Mouse (Mus musculus) myocyte (in vitro differentiated cells): ENCODE results near the gene Ppp3ca. TPM values are rescaled to one million over a fixed set of nuclear protein-coding genes. Genes with fewer than 3 reads are reported as not detected.

Experiments used
- H3K27me3 ChIP-seq: one replicate; pipeline ENCODE4 v1.6.1; 2011; ENCODE audit not compliant: control insufficient read depth, insufficient read depth, insufficient read length
- H3K36me3 ChIP-seq: one replicate; pipeline ENCODE4 v1.6.1; 2011; ENCODE audit not compliant: control insufficient read depth, insufficient read depth
- H3K4me2 ChIP-seq: one replicate; pipeline ENCODE4 v1.6.1; 2011; ENCODE audit warnings: low read depth, control low read depth
- H3K4me3 ChIP-seq: one replicate; pipeline ENCODE4 v1.5.1; 2011; ENCODE audit warnings: mild to moderate bottlenecking, control low read depth, moderate library complexity
- H3K79me2 ChIP-seq: one replicate; pipeline ENCODE4 v1.6.1; 2011; ENCODE audit not compliant: control insufficient read depth, insufficient read depth
- H3ac ChIP-seq: one replicate; pipeline ENCODE4 v1.6.1; 2011; ENCODE audit not compliant: control insufficient read depth, insufficient read length
- CEBPB ChIP-seq: IDR thresholded peaks from 2 replicates; pipeline ENCODE4 v1.6.1; 2011; ENCODE audit warnings: mild to moderate bottlenecking, moderate library complexity; ENCODE audit not compliant: poor library complexity, insufficient read depth, severe bottlenecking
- E2F4 ChIP-seq: IDR thresholded peaks from one replicate; pipeline ENCODE4 v1.6.1; 2011; ENCODE audit warnings: mild to moderate bottlenecking, control low read depth, moderate library complexity; ENCODE audit not compliant: insufficient read depth
- MAX ChIP-seq: IDR thresholded peaks from one replicate; pipeline ENCODE4 v1.6.1; 2011; ENCODE audit warnings: low read depth, mild to moderate bottlenecking, control low read depth
- MYOD1 ChIP-seq, 3 experiments: IDR thresholded peaks; one replicate each; pipeline ENCODE4 v1.6.1; 2011; ENCODE audit warnings: control low read depth in 2 of 3, low read depth in 2 of 3, mild to moderate bottlenecking in 2 of 3, moderate library complexity in 1 of 3; ENCODE audit not compliant: insufficient read length in 2 of 3, control insufficient read depth in 1 of 3
- MYOG ChIP-seq, 3 experiments: IDR thresholded peaks; one replicate each; pipeline ENCODE4 v1.6.1; 2011; ENCODE audit warnings: control low read depth in 2 of 3, low read depth in 2 of 3, mild to moderate bottlenecking in 2 of 3; ENCODE audit not compliant: insufficient read length in 2 of 3, control insufficient read depth in 1 of 3, insufficient read depth in 1 of 3
- POLR2A ChIP-seq: IDR thresholded peaks from one replicate; pipeline ENCODE4 v1.6.1; 2011; ENCODE audit warnings: low read depth, mild to moderate bottlenecking, control low read depth, moderate library complexity; ENCODE audit not compliant: insufficient read length
- POLR2AphosphoS2 ChIP-seq: IDR thresholded peaks from one replicate; pipeline ENCODE4 v1.6.1; 2011; ENCODE audit warnings: low read depth, control low read depth; ENCODE audit not compliant: insufficient read length
- REST ChIP-seq: IDR thresholded peaks from one replicate; pipeline ENCODE4 v1.6.1; 2011; ENCODE audit warnings: mild to moderate bottlenecking, control low read depth, moderate library complexity; ENCODE audit not compliant: insufficient read depth, insufficient read length
- SRF ChIP-seq: IDR thresholded peaks from one replicate; pipeline ENCODE4 v1.6.1; 2011; ENCODE audit warnings: low read depth; ENCODE audit not compliant: control insufficient read depth, insufficient read length
- TCF12 ChIP-seq: IDR thresholded peaks from one replicate; pipeline ENCODE4 v1.6.1; 2011; ENCODE audit warnings: mild to moderate bottlenecking, control low read depth; ENCODE audit not compliant: poor library complexity, insufficient read depth, severe bottlenecking
- TCF3 ChIP-seq: IDR thresholded peaks from one replicate; pipeline ENCODE4 v1.6.1; 2011; ENCODE audit warnings: low read depth, control low read depth; ENCODE audit not compliant: insufficient read length
- USF1 ChIP-seq: IDR thresholded peaks from one replicate; pipeline ENCODE4 v1.6.1; 2011; ENCODE audit warnings: low read depth, mild to moderate bottlenecking, control low read depth, moderate library complexity
- polyA plus RNA-seq: library from polyadenylated mRNA; unstranded; fragments of >200 nt; fragmentation: generic; extraction: Trizol; gene quantifications from one replicate; pipeline ENCODE4 v1.2.1, GENCODE M21; 2012; ENCODE audit warnings: missing spikeins

Ppp3ca gene
- polyA plus RNA-seq, 1 experiment: 34.0 TPM

GRCm38 (mm10) chr3:136836319-136837193 lies 166.6 kb downstream of the Ppp3ca start:
- Histone ChIP-seq H3K4me2 (no peak overlapping the region), H3K79me2 (no peaks in the 10 kb centered on the region), H3K27me3 (no peaks in the 10 kb centered on the region), H3K36me3 (no peaks in the 10 kb centered on the region), H3K4me3 (no peak overlapping the region), H3ac (no peak overlapping the region)
- no peak for TF ChIP-seq E2F4

- Histone ChIP-seq H3K36me3 (no peaks in the 10 kb centered on the region), H3K27me3 (no peaks in the 10 kb centered on the region), H3K79me2 (no peaks in the 10 kb centered on the region), H3ac (no peak overlapping the region), H3K4me3 (no peak overlapping the region), H3K4me2 (no peak overlapping the region)
- TF ChIP-seq POLR2A: no peak
- TF ChIP-seq POLR2AphosphoS2: no peak
- TF ChIP-seq MAX: no peak
- TF ChIP-seq E2F4: no peak
- TF ChIP-seq MYOD1 (IDR thresholded peaks at IDR 0.05; ENCODE audit: control insufficient read depth in 1 of 3, insufficient read length in 2 of 3, low read depth in 2 of 3): no peak
- TF ChIP-seq USF1: no peak
- no peak for TF ChIP-seq REST
- no peak for TF ChIP-seq CEBPB
- TF ChIP-seq TCF12: no peak
- TF ChIP-seq TCF3: no peak
- no peak for TF ChIP-seq SRF
Observed at GRCm38 (mm10) chr3:136837589-136837988, 167.7 kb downstream of the Ppp3ca start.

- Histone ChIP-seq H3K4me2 (no peak overlapping the region), H3K36me3 (no peaks in the 10 kb centered on the region), H3K4me3 (no peak overlapping the region), H3ac (no peak overlapping the region), H3K27me3 (no peaks in the 10 kb centered on the region), H3K79me2 (peaks cover under 1% of the 10 kb centered on the region)
- TF ChIP-seq TCF3: no peak
- TF ChIP-seq POLR2A: no peak
- TF ChIP-seq MAX: no peak
- TF ChIP-seq CEBPB: no peak
- TF ChIP-seq SRF: no peak
- no peak for TF ChIP-seq USF1
Observed at GRCm38 (mm10) chr3:136841282-136841681, 171.4 kb downstream of the Ppp3ca start.

- Histone ChIP-seq H3ac (no peak overlapping the region), H3K4me3 (no peak overlapping the region), H3K79me2 (peaks cover 6% of the 10 kb centered on the region), H3K27me3 (no peaks in the 10 kb centered on the region), H3K4me2 (no peak overlapping the region), H3K36me3 (no peaks in the 10 kb centered on the region)
- TF ChIP-seq E2F4 (no peak), REST (no peak), POLR2AphosphoS2 (no peak), SRF (no peak), TCF12 (no peak), USF1 (no peak), MAX (no peak), POLR2A (no peak), MYOG (IDR thresholded peaks at IDR 0.05; ENCODE audit: control insufficient read depth in 1 of 3, insufficient read depth in 1 of 3, insufficient read length in 2 of 3, low read depth in 2 of 3) (no peak), MYOD1 (IDR thresholded peaks at IDR 0.05; ENCODE audit: control insufficient read depth in 1 of 3, insufficient read length in 2 of 3, low read depth in 2 of 3) (no peak), CEBPB (no peak)
Observed at GRCm38 (mm10) chr3:136842384-136842783, 172.5 kb downstream of the Ppp3ca start.

- no peak overlapping the region for H3K4me3 ChIP-seq
- H3K79me2 ChIP-seq: peaks cover 6% of the 10 kb centered on the region
- no peaks in the 10 kb centered on the region for H3K36me3 ChIP-seq
- H3ac ChIP-seq: no peak overlapping the region
- no peaks in the 10 kb centered on the region for H3K27me3 ChIP-seq
- no peak overlapping the region for H3K4me2 ChIP-seq
- TF ChIP-seq TCF3 (no peak), CEBPB (no peak), TCF12 (no peak), REST (no peak), POLR2A (no peak), E2F4 (no peak), MYOD1 (IDR thresholded peaks at IDR 0.05; ENCODE audit: control insufficient read depth in 1 of 3, insufficient read length in 2 of 3, low read depth in 2 of 3) (no peak), MAX (no peak), MYOG (IDR thresholded peaks at IDR 0.05; ENCODE audit: control insufficient read depth in 1 of 3, insufficient read depth in 1 of 3, insufficient read length in 2 of 3, low read depth in 2 of 3) (no peak)
Observed at GRCm38 (mm10) chr3:136843811-136844491, 174.0 kb downstream of the Ppp3ca start.
